Mouse (Mus musculus) erythroblast, embryonic 14.5 days (primary cell): ENCODE results near the gene Fn1.

ENCODE experiments used
- GATA1 ChIP-seq: IDR thresholded peaks from 2 replicates; pipeline ENCODE4 v1.6.1; 2012; ENCODE audit warnings: low read length, inconsistent platforms, mixed read lengths
- TAL1 ChIP-seq: IDR thresholded peaks from 3 replicates; pipeline ENCODE4 v1.6.1; 2012; ENCODE audit warnings: low read length, inconsistent platforms, mixed read lengths

- TF ChIP-seq GATA1 (no peak), TAL1 (no peak)
Observed at GRCm38 (mm10) chr1:71576837-71577236, 76.2 kb downstream of the Fn1 start.
